ENCODE assay signal across 17 mouse cellular contexts in genomic region chr4:3224848-3225247, GRCm38 (mm10). TPM values are rescaled to one million over a fixed set of nuclear protein-coding genes. Genes with fewer than 3 reads are reported as not detected.
"Had no signal": no experiment of that assay in that cellular context is flagged by ENCODE, and none has a peak within 500 bp of the region (broad histone marks: within the 10 kb centered on the region; RNA-seq: fewer than 3 reads in every experiment).

No protein-coding gene starts in this region.

RNA-seq across cellular contexts. Expression of gene Vmn1r3, which starts 39.7 kb away (rescaled TPM):
- polyA plus RNA-seq: gonadal fat pad, adult 2 months; heart, embryonic 10.5 days; heart, embryonic 13.5 days; heart, embryonic 15.5 days; heart, postnatal 0 days; hindbrain, embryonic 11.5 days; hindbrain, embryonic 13.5 days; hindbrain, embryonic 15.5 days; hindbrain, postnatal 0 days; intestine, embryonic 16.5 days; kidney, embryonic 14.5 days; kidney, embryonic 16.5 days; limb, embryonic 12.5 days; limb, embryonic 14.5 days; liver, embryonic 11.5 days; liver, embryonic 13.5 days; liver, embryonic 15.5 days had no signal

RNA-seq across cellular contexts. Expression of gene Vmn1r2, which starts 57.7 kb away (rescaled TPM):
- polyA plus RNA-seq: gonadal fat pad, adult 2 months; heart, embryonic 10.5 days; heart, embryonic 13.5 days; heart, embryonic 15.5 days; heart, postnatal 0 days; hindbrain, embryonic 11.5 days; hindbrain, embryonic 13.5 days; hindbrain, embryonic 15.5 days; hindbrain, postnatal 0 days; intestine, embryonic 16.5 days; kidney, embryonic 14.5 days; kidney, embryonic 16.5 days; limb, embryonic 12.5 days; limb, embryonic 14.5 days; liver, embryonic 11.5 days; liver, embryonic 13.5 days; liver, embryonic 15.5 days had no signal
